Mouse (Mus musculus): ENCODE measurements around the gene Ptpa.

GRCm38 (mm10) chr2:30395757-30396156 lies 20.1 kb upstream of the Ptpa start:
- TF ChIP-seq POLR2A (IDR thresholded peaks at IDR 0.05; ENCODE audit: low read depth, low read length) (no peak), CTCF (conservative IDR thresholded peaks at IDR 0.05; ENCODE audit: insufficient read depth, insufficient read length, low read depth, low read length) (no peak)
